Mouse (Mus musculus) megakaryocyte-erythroid progenitor cell, adult 5-6 weeks (primary cell): ENCODE measurements around the gene Ccdc80. TPM values are rescaled to one million over a fixed set of nuclear protein-coding genes. Genes with fewer than 3 reads are reported as not detected.

Experiments used
- total RNA-seq, 2 experiments: library from RNA; stranded (forward) in 1 of 2; stranded (reverse) in 1 of 2; fragments of 200-1000, 215-1000 nt in 1 of 2; fragments of >200 nt in 1 of 2; fragmentation: Nextera tagmentation in 1 of 2; gene quantifications; 2 replicates each; pipeline ENCODE4 v1.2.3; 2014 to 2017

Ccdc80 gene
- total RNA-seq, 2 experiments from 2014 or later, result not detected

Other genes with a start within 250 kb of the Ccdc80 start
- gene Cd200r2, start 226.3 kb upstream of the Ccdc80 start, total RNA-seq (2014; fragmentation: Nextera tagmentation), result not detected in 2 replicates
- not detected in 2 replicates for gene Cd200r2, start 226.3 kb upstream of the Ccdc80 start, total RNA-seq (2017)
- not detected in 2 replicates for gene Cd200r3, start 149.7 kb upstream of the Ccdc80 start, total RNA-seq (2014; fragmentation: Nextera tagmentation)
- 0.05 and 0.27 TPM in 2 replicates for gene Cd200r3, start 149.7 kb upstream of the Ccdc80 start, total RNA-seq (2017)
- gene Slc35a5, start 65.3 kb downstream of the Ccdc80 start, total RNA-seq (2014; fragmentation: Nextera tagmentation), result 4.9 and 11.3 TPM in 2 replicates
- gene Slc35a5, start 65.3 kb downstream of the Ccdc80 start, total RNA-seq (2017), result 4.3 and 12.1 TPM in 2 replicates
- 37.2 and 41.6 TPM in 2 replicates for gene Atg3, start 65.4 kb downstream of the Ccdc80 start, total RNA-seq (2014; fragmentation: Nextera tagmentation)
- gene Atg3, start 65.4 kb downstream of the Ccdc80 start, total RNA-seq (2017), result 33.6 and 39.9 TPM in 2 replicates
- 0.35 and 0.99 TPM in 2 replicates for gene Btla, start 130.9 kb downstream of the Ccdc80 start, total RNA-seq (2014; fragmentation: Nextera tagmentation)
- gene Btla, start 130.9 kb downstream of the Ccdc80 start, total RNA-seq (2017), result 0.15 and 1.6 TPM in 2 replicates